Mouse (Mus musculus): Measurements from ENCODE around the gene Stk10. TPM values are rescaled to one million over a fixed set of nuclear protein-coding genes. Genes with fewer than 3 reads are reported as not detected.
A peak's percentile ranks its signal among the peaks of the same experiment; 100 is the strongest.

The Stk10 gene
- polyA plus RNA-seq, 1 experiment from 2014 or later = 2.6 TPM

DNA sequence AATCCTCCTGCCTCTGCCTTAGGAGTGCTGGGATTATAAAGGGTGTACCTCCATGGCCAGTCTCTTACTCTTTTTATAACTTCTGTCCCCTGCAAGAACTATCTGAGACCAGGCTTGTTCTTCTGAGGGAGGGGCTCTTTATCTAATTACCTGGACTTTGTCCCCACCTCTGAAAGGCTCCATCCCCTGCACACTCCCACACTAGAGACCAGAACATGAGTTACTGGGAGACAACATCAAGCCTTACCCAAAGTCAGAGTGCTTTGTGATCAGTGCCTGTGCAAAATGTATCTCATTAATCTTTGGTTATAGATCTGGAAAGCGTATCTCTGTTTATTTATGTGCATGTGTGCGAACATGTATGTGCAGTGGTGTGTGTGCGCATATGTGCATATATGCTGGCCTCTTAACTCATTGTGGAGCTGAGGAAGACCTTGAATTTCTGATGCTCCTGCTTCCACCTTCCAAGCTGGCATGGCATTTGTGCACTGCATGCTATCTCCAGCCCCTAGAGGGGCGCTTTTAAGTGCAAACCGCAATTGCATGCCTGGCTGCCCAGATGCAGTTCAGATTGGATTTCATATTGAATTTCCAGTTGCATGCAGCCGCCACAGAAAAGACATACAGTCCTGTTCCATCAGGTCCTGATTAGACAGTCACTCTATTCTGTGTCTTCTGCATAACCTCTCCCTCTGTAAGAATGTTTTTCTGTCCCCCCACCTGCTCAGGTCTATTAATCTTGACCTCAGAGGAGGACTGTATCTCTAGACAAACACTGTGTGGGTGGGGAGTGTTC, 43.1 kb downstream of the Stk10 start:
- Histone ChIP-seq H3K9me3 (no peaks in the 10 kb centered on the region), H3K27me3 (replicated peaks) (no peaks in the 10 kb centered on the region), H3K27ac (replicated peaks) (no peak overlapping the region), H3K4me1 (0 out of 2 replicates have a peak, but pooled peaks cover under 1% of the 10 kb centered on the region), H3K4me2 (no peak overlapping the region), H3K9ac (peak overlapping the region; percentile 24; the same call in 1 of the 2 replicates), H3K4me3 (no peak overlapping the region), H3K36me3 (0 out of 2 replicates have a peak, but pooled peaks cover 5% of the 10 kb centered on the region)
- WGBS = 83% methylated on average over 6 of the region's 6 CpGs
- no peak for ATAC-seq (ENCODE audit: extremely low read depth, insufficient number of reproducible peaks, low FRiP score, low TSS enrichment)

DNA sequence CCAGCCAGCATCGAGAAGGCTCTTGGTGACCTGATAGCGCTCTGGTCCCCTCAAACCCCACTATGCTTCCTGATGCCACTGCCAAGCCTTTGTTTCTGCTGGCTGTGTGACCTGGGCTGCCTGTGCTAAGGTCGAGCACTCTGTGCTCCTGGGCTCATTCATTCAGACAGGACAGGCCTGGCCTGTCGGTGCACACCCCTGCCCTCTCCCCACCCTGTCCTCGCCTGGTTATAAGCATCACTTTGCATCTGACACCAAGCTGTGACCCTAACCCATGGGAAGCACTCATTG, 43.6 kb downstream of the Stk10 start:
- no peak overlapping the region for H3K27ac ChIP-seq (replicated peaks)
- H3K9me3 ChIP-seq = no peaks in the 10 kb centered on the region
- H3K36me3 ChIP-seq = 0 out of 2 replicates have a peak, but pooled peaks cover 5% of the 10 kb centered on the region
- 42% methylated on average over 5 of the region's 5 CpGs for WGBS
- H3K4me2 ChIP-seq = no peak overlapping the region
- H3K4me1 ChIP-seq = no peaks in the 10 kb centered on the region
- ATAC-seq (ENCODE audit: extremely low read depth, insufficient number of reproducible peaks, low FRiP score, low TSS enrichment) = no peak
- no peaks in the 10 kb centered on the region for H3K27me3 ChIP-seq (replicated peaks)
- peak overlapping the region; percentile 24; the same call in 1 of the 2 replicates for H3K9ac ChIP-seq
- H3K4me3 ChIP-seq = no peak overlapping the region

DNA sequence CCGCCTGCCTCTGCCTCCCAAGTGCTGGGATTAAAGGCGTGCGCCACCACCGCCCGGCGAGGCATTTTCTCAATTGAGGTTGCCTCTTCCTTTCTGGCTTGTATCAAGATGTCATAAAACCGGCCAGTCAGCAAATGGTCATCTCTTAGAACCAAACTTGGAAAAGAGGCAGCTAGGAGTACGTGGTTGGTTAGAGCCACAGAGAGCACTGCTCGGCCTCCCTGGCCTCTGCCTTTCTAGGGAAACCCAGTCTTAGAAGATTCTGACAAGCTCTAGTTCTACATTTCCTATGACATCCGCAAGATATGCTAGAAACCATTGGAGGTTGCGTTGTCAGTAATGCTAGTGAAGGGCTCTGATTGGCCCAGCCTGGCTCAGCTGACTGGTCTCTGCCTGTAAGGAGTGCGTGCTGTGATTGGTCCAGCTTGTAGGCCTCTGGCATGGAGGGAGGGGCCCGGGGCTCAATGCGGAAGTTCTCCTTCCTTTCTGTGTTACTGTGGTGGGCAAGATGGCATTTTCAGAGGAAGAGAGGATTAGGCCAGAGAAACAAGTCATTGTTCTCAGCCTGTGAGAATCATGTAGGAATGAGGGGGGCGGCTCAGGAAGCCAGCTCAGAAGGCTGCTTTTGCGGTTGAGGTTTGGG, 47.3 kb downstream of the Stk10 start:
- H3K4me2 ChIP-seq = no peak overlapping the region
- H3K27me3 ChIP-seq (replicated peaks) = no peaks in the 10 kb centered on the region
- H3K4me1 ChIP-seq = peaks cover 8% of the 10 kb centered on the region; the same call in 1 of the 2 replicates
- WGBS = 79% methylated on average over 16 of the region's 16 CpGs
- no peak for ATAC-seq (ENCODE audit: extremely low read depth, insufficient number of reproducible peaks, low FRiP score, low TSS enrichment)
- no peaks in the 10 kb centered on the region for H3K36me3 ChIP-seq
- H3K9me3 ChIP-seq = no peaks in the 10 kb centered on the region
- no peak overlapping the region for H3K4me3 ChIP-seq
- H3K27ac ChIP-seq (replicated peaks) = no peak overlapping the region
- no peak overlapping the region for H3K9ac ChIP-seq

DNA sequence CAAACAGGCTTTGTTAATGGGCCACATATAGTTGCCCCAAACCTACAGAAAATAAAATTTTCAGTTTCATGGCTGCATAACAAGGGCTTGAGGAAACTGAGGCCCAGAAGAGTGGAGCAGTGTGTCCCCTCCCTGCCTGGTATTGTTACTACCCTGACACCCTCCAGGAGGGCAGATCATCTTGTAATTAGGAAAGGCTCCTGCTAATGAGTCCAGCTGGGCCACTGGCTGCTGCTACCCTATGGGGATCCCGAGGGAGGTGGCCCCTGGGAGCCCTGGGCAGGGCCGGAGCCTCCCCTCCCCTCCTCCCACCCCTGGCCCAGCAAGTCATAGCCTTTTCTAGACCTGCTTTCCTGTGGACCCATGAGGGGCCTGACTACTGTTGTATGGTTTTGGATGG, 47.9 kb downstream of the Stk10 start:
- no peak overlapping the region for H3K9ac ChIP-seq
- WGBS = 49% methylated on average over 2 of the region's 2 CpGs
- no peak for ATAC-seq (ENCODE audit: extremely low read depth, insufficient number of reproducible peaks, low FRiP score, low TSS enrichment)
- H3K9me3 ChIP-seq = no peaks in the 10 kb centered on the region
- no peak overlapping the region for H3K4me2 ChIP-seq
- H3K4me1 ChIP-seq = peaks cover 8% of the 10 kb centered on the region; the same call in 1 of the 2 replicates
- H3K27me3 ChIP-seq (replicated peaks) = no peaks in the 10 kb centered on the region
- H3K27ac ChIP-seq (replicated peaks) = no peak overlapping the region
- no peak overlapping the region for H3K4me3 ChIP-seq
- no peaks in the 10 kb centered on the region for H3K36me3 ChIP-seq

DNA sequence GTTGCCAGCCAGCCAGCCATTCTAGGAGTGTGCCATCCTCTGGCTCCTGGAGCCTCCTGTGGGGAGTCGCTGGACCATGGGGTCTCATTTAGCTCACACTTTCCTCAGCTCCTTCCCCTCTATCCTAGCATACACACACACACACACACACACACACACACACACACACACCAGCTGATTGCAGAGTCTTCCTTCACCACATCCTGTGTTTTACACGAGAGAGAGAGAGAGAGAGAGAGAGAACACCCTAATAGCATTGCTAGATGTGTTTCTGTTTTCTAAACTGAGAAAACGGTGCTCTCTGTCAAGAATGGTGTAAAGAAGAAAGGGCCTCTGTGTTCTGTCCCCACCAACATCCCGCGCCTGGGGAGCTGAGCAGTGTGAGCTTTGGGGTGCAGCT, 49.7 kb downstream of the Stk10 start:
- peaks cover 8% of the 10 kb centered on the region for H3K4me1 ChIP-seq

DNA sequence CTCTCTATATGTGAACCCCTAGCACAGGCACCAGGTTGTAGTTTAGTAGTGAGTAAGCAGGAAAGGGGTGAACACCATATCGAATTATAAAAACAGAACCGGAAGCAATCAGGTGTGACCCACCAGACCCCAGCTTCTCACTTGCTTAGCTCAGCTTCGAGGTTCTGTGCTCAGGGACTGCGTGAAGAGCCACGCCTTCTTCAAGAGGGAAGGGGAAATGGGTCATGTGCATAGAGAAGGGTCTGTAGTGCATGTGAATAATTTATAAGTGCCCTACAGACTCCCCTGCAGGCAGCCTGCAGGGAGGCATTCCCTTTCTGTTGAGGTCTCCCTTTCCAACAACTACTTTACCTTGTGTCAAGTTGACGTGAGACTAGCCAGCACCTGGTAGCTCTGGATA, 52.9 kb downstream of the Stk10 start:
- 0 out of 2 replicates have a peak, but pooled peaks cover 2% of the 10 kb centered on the region for H3K27me3 ChIP-seq (replicated peaks)

More for the DNA sequence above, 49.7 kb downstream of the Stk10 start:
- Histone ChIP-seq H3K9me3 (no peaks in the 10 kb centered on the region), H3K9ac (0 out of 2 replicates have a peak overlapping the region, but pooled peaks have one; percentile 5), H3K27ac (replicated peaks) (no peak overlapping the region), H3K4me3 (no peak overlapping the region), H3K4me2 (no peak overlapping the region), H3K27me3 (replicated peaks) (no peaks in the 10 kb centered on the region), H3K36me3 (no peaks in the 10 kb centered on the region)
- ATAC-seq (ENCODE audit: extremely low read depth, insufficient number of reproducible peaks, low FRiP score, low TSS enrichment) = no peak
- WGBS = 51% methylated on average over 5 of the region's 5 CpGs

DNA sequence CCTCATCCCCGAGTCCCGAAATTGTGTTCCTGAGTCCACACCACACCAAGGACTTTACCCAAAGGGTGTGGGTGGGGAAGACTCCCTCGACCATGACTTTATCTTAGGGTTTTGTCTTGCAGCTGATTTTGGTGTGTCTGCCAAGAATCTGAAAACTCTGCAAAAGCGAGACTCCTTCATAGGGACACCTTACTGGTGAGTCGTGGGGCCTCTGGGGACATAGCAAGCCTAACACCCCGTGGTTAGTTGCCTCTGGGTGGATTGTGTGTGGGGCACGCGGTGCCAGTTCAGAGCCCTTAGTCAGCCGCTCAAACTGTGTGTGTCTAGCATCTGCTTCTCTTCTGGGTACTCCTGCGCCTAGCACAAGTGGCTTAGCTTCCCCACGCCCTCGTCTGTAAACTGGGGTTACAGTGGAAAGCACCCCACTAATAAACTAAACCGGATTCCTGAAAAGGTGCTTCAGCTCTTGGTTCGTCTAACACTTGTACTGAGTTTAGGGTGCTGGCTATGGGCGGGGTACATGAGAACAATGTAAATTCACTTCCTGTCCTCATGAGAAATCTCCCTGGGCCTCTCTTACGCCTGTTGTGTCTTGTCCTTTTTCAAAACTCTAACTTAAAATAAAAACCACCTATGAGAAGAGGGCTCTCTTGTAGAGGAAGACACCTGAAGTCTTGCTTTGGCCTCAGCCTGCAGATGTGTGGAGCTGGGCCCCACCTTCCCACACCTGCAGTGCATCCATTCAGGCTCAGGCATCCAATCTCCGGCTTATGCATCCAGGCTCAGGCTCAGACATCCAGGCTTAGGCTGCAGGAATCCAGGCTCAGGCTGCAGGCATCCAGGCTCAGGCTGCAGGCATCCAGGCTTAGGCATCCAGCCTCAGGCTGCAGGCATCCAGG, 54.3 kb downstream of the Stk10 start:
- 71% methylated on average over 17 of the region's 17 CpGs for whole genome bisulfite sequencing
- Histone ChIP-seq H3K27me3 (replicated peaks) (0 out of 2 replicates have a peak, but pooled peaks cover 2% of the 10 kb centered on the region), H3K36me3 (no peaks in the 10 kb centered on the region), H3K4me2 (no peak overlapping the region), H3K4me3 (no peak overlapping the region), H3K4me1 (peaks cover 14% of the 10 kb centered on the region), H3K9me3 (no peaks in the 10 kb centered on the region), H3K27ac (replicated peaks) (no peak overlapping the region), H3K9ac (peak overlapping the region; percentile 60)
- ATAC-seq (ENCODE audit: extremely low read depth, insufficient number of reproducible peaks, low FRiP score, low TSS enrichment) = no peak

More for the DNA sequence above, 52.9 kb downstream of the Stk10 start:
- Histone ChIP-seq H3K36me3 (no peaks in the 10 kb centered on the region), H3K27ac (replicated peaks) (no peak overlapping the region), H3K9me3 (no peaks in the 10 kb centered on the region), H3K4me3 (no peak overlapping the region), H3K4me2 (no peak overlapping the region), H3K4me1 (peaks cover 14% of the 10 kb centered on the region), H3K9ac (no peak overlapping the region)
- 78% methylated on average over 6 of the region's 6 CpGs for WGBS
- no peak for ATAC-seq (ENCODE audit: extremely low read depth, insufficient number of reproducible peaks, low FRiP score, low TSS enrichment)

DNA sequence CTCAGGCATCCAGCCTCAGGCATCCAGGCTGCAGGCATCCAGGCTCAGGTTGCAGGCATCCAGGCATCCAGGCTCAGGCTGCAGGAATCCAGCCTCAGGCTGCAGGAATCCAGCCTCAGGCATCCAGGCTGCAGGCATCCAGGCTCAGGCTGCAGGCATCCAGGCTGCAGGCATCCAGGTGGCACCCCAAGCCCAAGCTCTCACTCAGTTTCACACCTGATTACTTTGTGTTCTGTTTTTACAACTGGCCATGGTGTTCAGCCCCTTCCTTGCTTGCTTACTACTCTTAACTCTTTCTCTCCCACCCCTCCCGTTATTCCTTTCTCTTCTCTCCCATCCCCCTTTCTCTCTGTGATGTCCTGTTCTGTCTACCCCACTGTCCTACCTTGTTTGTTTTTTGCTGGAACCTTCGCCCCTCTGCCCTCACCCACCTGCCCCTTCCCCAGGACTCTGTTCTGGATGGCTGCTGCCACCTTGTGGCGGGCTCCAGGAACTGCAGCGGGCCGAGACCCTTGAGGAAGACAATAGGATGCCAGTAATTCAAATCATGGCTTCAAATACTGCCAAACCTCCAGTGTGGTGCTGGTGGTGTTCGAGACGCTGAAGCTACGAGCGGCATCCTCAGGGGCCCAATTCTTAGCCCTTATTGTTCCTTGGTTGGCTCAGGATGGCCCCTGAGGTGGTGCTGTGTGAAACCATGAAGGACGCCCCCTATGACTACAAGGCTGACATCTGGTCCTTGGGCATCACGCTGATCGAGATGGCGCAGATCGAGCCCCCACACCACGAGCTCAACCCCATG, 55.2 kb downstream of the Stk10 start:
- Histone ChIP-seq H3K27me3 (replicated peaks) (0 out of 2 replicates have a peak, but pooled peaks cover 2% of the 10 kb centered on the region), H3K4me1 (peaks cover 9% of the 10 kb centered on the region), H3K4me2 (no peak overlapping the region), H3K27ac (replicated peaks) (no peak overlapping the region), H3K9ac (peak overlapping the region; percentile 60), H3K4me3 (no peak overlapping the region), H3K36me3 (no peaks in the 10 kb centered on the region), H3K9me3 (no peaks in the 10 kb centered on the region)
- no peak for ATAC-seq (ENCODE audit: extremely low read depth, insufficient number of reproducible peaks, low FRiP score, low TSS enrichment)
- 29% methylated on average over 15 of the region's 15 CpGs for WGBS

DNA sequence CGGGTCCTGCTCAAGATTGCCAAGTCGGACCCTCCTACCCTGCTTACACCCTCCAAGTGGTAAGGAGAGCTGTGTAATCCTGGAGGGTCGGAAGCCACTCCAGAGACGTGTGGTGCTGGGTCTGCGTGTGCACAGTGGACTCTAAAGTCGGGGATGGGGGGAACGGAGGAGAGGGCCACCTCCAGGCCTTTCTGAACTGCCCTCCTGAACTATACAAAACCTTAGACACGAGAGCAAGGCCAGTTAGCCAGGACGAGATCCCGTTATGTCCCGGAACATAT, 55.7 kb downstream of the Stk10 start:
- 78% methylated on average over 11 of the region's 11 CpGs for WGBS
- no peak for ATAC-seq (ENCODE audit: extremely low read depth, insufficient number of reproducible peaks, low FRiP score, low TSS enrichment)
- no peaks in the 10 kb centered on the region for H3K36me3 ChIP-seq

DNA sequence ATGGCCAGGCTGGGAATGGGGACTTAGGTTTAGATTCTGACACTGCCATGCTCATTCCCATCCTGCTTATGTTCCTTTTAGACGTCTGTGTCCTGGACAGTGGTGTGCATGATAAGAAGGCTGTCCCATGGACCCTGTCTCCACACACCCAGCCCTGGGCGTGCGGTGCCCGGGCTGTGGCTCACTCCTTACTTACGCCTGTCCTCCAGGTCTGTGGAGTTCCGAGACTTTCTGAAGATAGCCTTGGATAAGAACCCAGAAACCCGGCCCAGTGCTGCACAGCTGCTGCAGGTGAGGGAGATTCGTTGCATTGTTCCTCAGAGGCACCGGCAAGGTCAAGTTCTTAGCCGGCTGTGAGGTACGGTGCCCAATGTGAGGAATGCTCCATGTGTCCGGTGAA, 56.1 kb downstream of the Stk10 start:
- Histone ChIP-seq H3K4me3 (no peak overlapping the region), H3K27ac (replicated peaks) (no peak overlapping the region), H3K9me3 (peaks cover 2% of the 10 kb centered on the region; the same call in 1 of the 2 replicates), H3K9ac (no peak overlapping the region), H3K4me1 (peaks cover 6% of the 10 kb centered on the region; the same call in 1 of the 2 replicates), H3K4me2 (no peak overlapping the region), H3K36me3 (peaks cover 2% of the 10 kb centered on the region; the same call in 1 of the 2 replicates), H3K27me3 (replicated peaks) (0 out of 2 replicates have a peak, but pooled peaks cover 2% of the 10 kb centered on the region)
- ATAC-seq (ENCODE audit: extremely low read depth, insufficient number of reproducible peaks, low FRiP score, low TSS enrichment) = no peak
- 81% methylated on average over 12 of the region's 12 CpGs for WGBS

More for the DNA sequence above, 55.7 kb downstream of the Stk10 start:
- peaks cover 6% of the 10 kb centered on the region; the same call in 1 of the 2 replicates for H3K4me1 ChIP-seq
- no peak overlapping the region for H3K4me3 ChIP-seq
- no peak overlapping the region for H3K4me2 ChIP-seq
- H3K27ac ChIP-seq (replicated peaks) = no peak overlapping the region
- 0 out of 2 replicates have a peak, but pooled peaks cover 2% of the 10 kb centered on the region for H3K27me3 ChIP-seq (replicated peaks)
- no peaks in the 10 kb centered on the region for H3K9me3 ChIP-seq
- H3K9ac ChIP-seq = no peak overlapping the region

All from heart, embryonic 13.5 days (tissue).